Mouse (Mus musculus): ENCODE measurements at regions not wholly inside any gene's neighbourhood (a gene's known extent, or its start where the extent isn't known, plus 50 kb on each side); places are given as distances from the start of the nearest gene placed in this dataset.

DNA sequence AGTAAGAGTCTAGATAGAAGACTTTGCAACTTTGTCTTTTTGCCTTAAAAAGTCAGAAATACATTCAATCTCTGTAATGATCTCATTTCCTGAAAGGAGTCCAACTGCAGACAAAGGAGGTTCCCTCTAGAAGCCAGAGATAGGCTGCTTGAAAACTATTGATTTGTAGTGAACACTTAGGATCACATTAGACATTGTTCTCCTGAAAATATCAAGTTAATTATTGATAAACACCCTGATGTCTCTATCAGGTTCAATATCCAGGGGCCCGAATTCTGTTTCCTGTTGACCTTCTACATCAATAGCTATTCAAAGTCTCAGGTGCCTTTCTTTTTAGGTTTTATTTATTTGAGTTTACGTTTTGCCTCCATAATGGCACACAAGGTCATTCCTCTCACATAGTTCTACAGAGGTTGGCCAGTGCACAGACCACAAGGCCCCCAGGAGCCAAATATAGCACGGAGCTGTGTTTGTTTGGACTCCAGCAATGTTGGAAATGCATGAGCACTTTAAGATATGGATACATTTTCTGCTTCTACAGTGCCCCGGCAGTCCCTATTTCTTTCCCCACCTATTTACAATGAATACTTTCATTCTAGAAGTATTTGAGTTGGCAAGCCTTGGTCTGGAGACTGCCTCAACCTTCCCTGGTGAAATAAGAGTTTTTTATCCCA, 265.7 kb downstream of the Fign start:
- ATAC-seq (ENCODE audit: low FRiP score, low read depth), result peak; percentile 55; the same call in 1 of the 2 replicates

GRCm38 (mm10) chr2:63830431-63830830, 267.4 kb downstream of the Fign start:
- no peak overlapping the region for H3K9ac ChIP-seq (ENCODE audit: low read depth, low read length, severe bottlenecking)
- 41% methylated on average over 5 of the region's 5 CpGs for WGBS
- H3K36me3 ChIP-seq (ENCODE audit: control insufficient read depth, insufficient read depth, low read length), result no peaks in the 10 kb centered on the region
- TF ChIP-seq POLR2A (IDR thresholded peaks at IDR 0.05; ENCODE audit: borderline replicate concordance, extremely low read depth, insufficient read depth, insufficient read length), result no peak
- H3K4me3 ChIP-seq (replicated peaks; ENCODE audit: low read length), result no peak overlapping the region
- H3K27me3 ChIP-seq (ENCODE audit: control insufficient read depth, insufficient read depth, low read length), result no peaks in the 10 kb centered on the region
- DNase-seq (ENCODE audit: low spot score), result no peak
- peak; percentile 53; the same call in 1 of the 2 replicates for ATAC-seq (ENCODE audit: low FRiP score, low read depth)
- no peak overlapping the region for H3K27ac ChIP-seq (replicated peaks; ENCODE audit: low read depth, low read length)
- H3K4me1 ChIP-seq (ENCODE audit: control insufficient read depth, insufficient read depth, low read length), result peaks cover 5% of the 10 kb centered on the region; the same call in 1 of the 2 replicates
- H3K4me2 ChIP-seq (replicated peaks; ENCODE audit: low read depth, low read length, severe bottlenecking), result no peak overlapping the region
- no peaks in the 10 kb centered on the region for H3K9me3 ChIP-seq (ENCODE audit: control insufficient read depth, low read length)

More for the DNA sequence above, 265.7 kb downstream of the Fign start:
- H3K36me3 ChIP-seq (ENCODE audit: control insufficient read depth, insufficient read depth, low read length), result no peaks in the 10 kb centered on the region
- H3K9ac ChIP-seq (ENCODE audit: low read depth, low read length, severe bottlenecking), result no peak overlapping the region
- H3K9me3 ChIP-seq (ENCODE audit: control insufficient read depth, low read length), result no peaks in the 10 kb centered on the region
- H3K27me3 ChIP-seq (ENCODE audit: control insufficient read depth, insufficient read depth, low read length), result no peaks in the 10 kb centered on the region
- no peak for DNase-seq (ENCODE audit: low spot score)
- no peak overlapping the region for H3K4me3 ChIP-seq (replicated peaks; ENCODE audit: low read length)
- H3K27ac ChIP-seq (replicated peaks; ENCODE audit: low read depth, low read length), result no peak overlapping the region
- WGBS, result 71% methylated on average over 4 of the region's 4 CpGs
- no peak overlapping the region for H3K4me2 ChIP-seq (replicated peaks; ENCODE audit: low read depth, low read length, severe bottlenecking)
- H3K4me1 ChIP-seq (ENCODE audit: control insufficient read depth, insufficient read depth, low read length), result peaks cover 5% of the 10 kb centered on the region; the same call in 1 of the 2 replicates
- no peak for TF ChIP-seq POLR2A (IDR thresholded peaks at IDR 0.05; ENCODE audit: borderline replicate concordance, extremely low read depth, insufficient read depth, insufficient read length)

DNA sequence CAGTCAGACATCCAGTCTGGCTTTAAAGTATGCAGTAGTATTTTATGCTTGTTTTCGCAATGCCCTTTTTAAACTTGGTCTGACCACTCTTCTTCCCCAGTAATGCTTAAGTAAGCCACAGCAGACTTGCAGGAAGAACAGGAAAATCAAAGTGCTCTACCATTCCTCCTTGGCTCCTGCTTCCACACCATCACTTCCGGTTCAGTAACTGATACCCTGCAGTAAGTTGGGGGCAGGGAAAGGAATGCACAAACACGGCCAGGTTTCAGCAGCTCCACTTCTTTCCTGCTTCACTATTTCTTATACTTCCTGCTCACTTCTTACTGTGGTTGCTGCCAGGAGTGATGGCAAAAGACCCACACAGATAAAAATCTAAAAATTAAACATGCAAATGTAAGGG, 269.2 kb downstream of the Fign start:
- no peak for TF ChIP-seq POLR2A (IDR thresholded peaks at IDR 0.05; ENCODE audit: borderline replicate concordance, extremely low read depth, insufficient read depth, insufficient read length)
- Histone ChIP-seq H3K9me3 (ENCODE audit: control insufficient read depth, low read length) (no peaks in the 10 kb centered on the region), H3K9ac (ENCODE audit: low read depth, low read length, severe bottlenecking) (no peak overlapping the region), H3K27ac (replicated peaks; ENCODE audit: low read depth, low read length) (no peak overlapping the region), H3K4me2 (replicated peaks; ENCODE audit: low read depth, low read length, severe bottlenecking) (no peak overlapping the region), H3K27me3 (ENCODE audit: control insufficient read depth, insufficient read depth, low read length) (no peaks in the 10 kb centered on the region), H3K36me3 (ENCODE audit: control insufficient read depth, insufficient read depth, low read length) (no peaks in the 10 kb centered on the region), H3K4me1 (ENCODE audit: control insufficient read depth, insufficient read depth, low read length) (peaks cover 5% of the 10 kb centered on the region; the same call in 1 of the 2 replicates), H3K4me3 (replicated peaks; ENCODE audit: low read length) (no peak overlapping the region)
- 34% methylated on average over 3 of the region's 3 CpGs for WGBS
- no peak for DNase-seq (ENCODE audit: low spot score)
- no peak for ATAC-seq (ENCODE audit: low FRiP score, low read depth)

DNA sequence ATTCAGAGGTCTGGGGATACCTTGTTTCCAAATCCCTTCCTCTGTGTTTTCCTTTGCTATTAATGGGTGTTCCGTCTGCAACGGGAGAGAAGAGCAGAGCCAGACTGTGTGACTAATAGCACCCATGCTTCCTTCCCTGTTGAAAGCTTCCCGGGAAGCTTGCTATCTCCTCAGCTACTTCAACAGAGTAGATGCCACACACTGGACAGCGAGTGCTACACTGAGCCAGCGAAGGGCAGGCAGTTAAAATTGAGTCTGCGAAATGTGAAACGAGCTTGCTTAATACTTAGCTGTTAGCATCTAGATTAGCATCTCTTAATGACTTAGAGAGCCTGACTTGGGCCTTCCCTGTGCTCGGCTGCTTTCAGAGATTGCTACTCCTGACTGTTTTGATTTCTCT, 278.4 kb downstream of the Fign start:
- DNase-seq (ENCODE audit: low spot score), result no peak

More for the DNA sequence above, 278.4 kb downstream of the Fign start:
- no peak overlapping the region for H3K4me2 ChIP-seq (replicated peaks; ENCODE audit: low read depth, low read length, severe bottlenecking)
- no peaks in the 10 kb centered on the region for H3K4me1 ChIP-seq (ENCODE audit: control insufficient read depth, insufficient read depth, low read length)
- H3K36me3 ChIP-seq (ENCODE audit: control insufficient read depth, insufficient read depth, low read length), result no peaks in the 10 kb centered on the region
- no peaks in the 10 kb centered on the region for H3K27me3 ChIP-seq (ENCODE audit: control insufficient read depth, insufficient read depth, low read length)
- WGBS, result 13% methylated on average over 8 of the region's 8 CpGs
- ATAC-seq (ENCODE audit: low FRiP score, low read depth), result no peak
- no peak overlapping the region for H3K4me3 ChIP-seq (replicated peaks; ENCODE audit: low read length)
- no peaks in the 10 kb centered on the region for H3K9me3 ChIP-seq (ENCODE audit: control insufficient read depth, low read length)
- TF ChIP-seq POLR2A (IDR thresholded peaks at IDR 0.05; ENCODE audit: borderline replicate concordance, extremely low read depth, insufficient read depth, insufficient read length), result no peak
- H3K27ac ChIP-seq (replicated peaks; ENCODE audit: low read depth, low read length), result no peak overlapping the region
- H3K9ac ChIP-seq (ENCODE audit: low read depth, low read length, severe bottlenecking), result no peak overlapping the region
